Mouse (Mus musculus) limb, embryonic 14.5 days (tissue): ENCODE measurements around the gene Ptgfrn. TPM values are rescaled to one million over a fixed set of nuclear protein-coding genes. Genes with fewer than 3 reads are reported as not detected.

Experiments used
- ATAC-seq: fragments of 200-750 bp; cut with Nextera tagmentation; 2 replicates; pipeline ENCODE4 v1.8.0; 2017; ENCODE audit warnings: low read depth, moderate number of reproducible peaks, moderate TSS enrichment; ENCODE audit not compliant: low FRiP score
- DNase-seq: peaks from one replicate; pipeline ENCODE4 v3.0.0-alpha.2; 2015; ENCODE audit warnings: low spot score
- H3K27ac ChIP-seq: fragments of 300-500 bp; sonication (generic); replicated peaks from 2 replicates; pipeline ENCODE4 v1.5.1; 2014; ENCODE audit warnings: low read depth, mild to moderate bottlenecking, low read length, moderate library complexity, mixed read lengths
- H3K27me3 ChIP-seq: fragments of 300-500 bp; sonication (generic); 2 replicates; pipeline ENCODE4 v1.6.1; 2014; ENCODE audit warnings: low read length, mixed read lengths; ENCODE audit not compliant: control insufficient read depth, insufficient read depth
- H3K36me3 ChIP-seq: fragments of 300-500 bp; sonication (generic); 2 replicates; pipeline ENCODE4 v1.6.1; 2014; ENCODE audit warnings: mild to moderate bottlenecking, low read length, moderate library complexity, mixed read lengths; ENCODE audit not compliant: control insufficient read depth, insufficient read depth
- H3K4me1 ChIP-seq: fragments of 300-500 bp; sonication (generic); 2 replicates; pipeline ENCODE4 v1.6.1; 2014; ENCODE audit warnings: antibody characterized with exemption, low read length, mixed read lengths; ENCODE audit not compliant: control insufficient read depth, insufficient read depth
- H3K4me2 ChIP-seq: fragments of 300-500 bp; sonication (generic); replicated peaks from 2 replicates; pipeline ENCODE4 v1.6.1; 2014; ENCODE audit warnings: low read depth, mild to moderate bottlenecking, low read length, moderate library complexity; ENCODE audit not compliant: severe bottlenecking
- H3K4me3 ChIP-seq: fragments of 300-500 bp; sonication (generic); replicated peaks from 2 replicates; pipeline ENCODE4 v1.5.1; 2014; ENCODE audit warnings: low read length
- H3K9ac ChIP-seq: fragments of 300-500 bp; sonication (generic); 2 replicates; pipeline ENCODE4 v1.6.1; 2014; ENCODE audit warnings: mild to moderate bottlenecking, low read depth, low read length, moderate library complexity; ENCODE audit not compliant: severe bottlenecking
- H3K9me3 ChIP-seq: fragments of 300-500 bp; sonication (generic); 2 replicates; pipeline ENCODE4 v1.6.1; 2016; ENCODE audit warnings: low read length; ENCODE audit not compliant: control insufficient read depth
- POLR2A ChIP-seq: fragments of 200-500 bp; IDR thresholded peaks from 2 replicates; pipeline ENCODE4 v1.8.0; 2012; ENCODE audit warnings: inconsistent platforms, mild to moderate bottlenecking, moderate library complexity, borderline replicate concordance; ENCODE audit not compliant: insufficient read depth, insufficient read length; ENCODE audit errors: extremely low read depth
- WGBS: fragments of 180-500 bp; shearing (Covaris S2); extraction: QIAGEN DNeasy Blood & Tissue Kit; methylation state at CpG from one replicate; pipeline ENCODE4 v1.1.7; 2014; 5-methylcytosine and 5-hydroxymethylcytosine counted together
- polyA plus RNA-seq, 2 experiments: library from polyadenylated mRNA; depleted of rRNA in 1 of 2; stranded (reverse) in 1 of 2; unstranded in 1 of 2; fragments of >200 nt; fragmentation: Nextera tagmentation in 1 of 2; extraction: Ambion mirVana in 1 of 2; gene quantifications; 2 replicates each; pipeline versions ENCODE4 v1.2.1 to v1.2.3; 2012 to 2014

Ptgfrn gene
- polyA plus RNA-seq, 2 experiments: 10.7 to 44.5 TPM

GRCm38 (mm10) chr3:101080925-101081324 is 29.2 kb downstream of the Ptgfrn start:
- no peaks in the 10 kb centered on the region for H3K9me3 ChIP-seq
- 90% methylated on average over 4 of the region's 4 CpGs for WGBS
- DNase-seq (no peak), ATAC-seq (no peak)
- H3K4me2 ChIP-seq: no peak overlapping the region
- H3K36me3 ChIP-seq: peaks cover 26% of the 10 kb centered on the region
- H3K4me1 ChIP-seq: peaks cover 15% of the 10 kb centered on the region; the same call in 1 of the 2 replicates
- no peaks in the 10 kb centered on the region for H3K27me3 ChIP-seq
- no peak overlapping the region for H3K27ac ChIP-seq
- TF ChIP-seq POLR2A: no peak
- H3K4me3 ChIP-seq: no peak overlapping the region
- no peak overlapping the region for H3K9ac ChIP-seq

- peak; percentile 59 for DNase-seq
- no peak for TF ChIP-seq POLR2A
- H3K27ac ChIP-seq: no peak overlapping the region
- ATAC-seq: no peak
- H3K4me1 ChIP-seq: peaks cover 14% of the 10 kb centered on the region; the same call in 1 of the 2 replicates
- peaks cover 30% of the 10 kb centered on the region for H3K36me3 ChIP-seq
- 81% methylated on average over 1 of the region's 1 CpGs for WGBS
- no peaks in the 10 kb centered on the region for H3K27me3 ChIP-seq
- H3K4me3 ChIP-seq: no peak overlapping the region
- no peaks in the 10 kb centered on the region for H3K9me3 ChIP-seq
- H3K4me2 ChIP-seq: no peak overlapping the region
- H3K9ac ChIP-seq: no peak overlapping the region
Measured at GRCm38 (mm10) chr3:101078344-101078743, 31.7 kb downstream of the Ptgfrn start.

GRCm38 (mm10) chr3:101077710-101078100 is 32.4 kb downstream of the Ptgfrn start:
- Histone ChIP-seq H3K9ac (no peak overlapping the region), H3K4me3 (no peak overlapping the region), H3K27me3 (no peaks in the 10 kb centered on the region), H3K36me3 (peaks cover 37% of the 10 kb centered on the region), H3K4me1 (peaks cover 14% of the 10 kb centered on the region; the same call in 1 of the 2 replicates), H3K9me3 (no peaks in the 10 kb centered on the region), H3K4me2 (no peak overlapping the region), H3K27ac (no peak overlapping the region)
- no peak for TF ChIP-seq POLR2A
- no peak for ATAC-seq
- no peak for DNase-seq
- WGBS: 88% methylated on average over 6 of the region's 6 CpGs

GRCm38 (mm10) chr3:101076966-101077709 is 32.9 kb downstream of the Ptgfrn start:
- H3K4me3 ChIP-seq: no peak overlapping the region
- no peak overlapping the region for H3K27ac ChIP-seq
- no peak overlapping the region for H3K9ac ChIP-seq
- peaks cover 42% of the 10 kb centered on the region for H3K36me3 ChIP-seq
- no peak for DNase-seq
- H3K4me2 ChIP-seq: no peak overlapping the region
- WGBS: 91% methylated on average over 25 of the region's 25 CpGs
- no peaks in the 10 kb centered on the region for H3K9me3 ChIP-seq
- H3K27me3 ChIP-seq: no peaks in the 10 kb centered on the region
- no peak for ATAC-seq
- no peak for TF ChIP-seq POLR2A
- peaks cover 14% of the 10 kb centered on the region; the same call in 1 of the 2 replicates for H3K4me1 ChIP-seq

- Histone ChIP-seq H3K27me3 (no peaks in the 10 kb centered on the region), H3K4me3 (no peak overlapping the region), H3K27ac (no peak overlapping the region), H3K9ac (no peak overlapping the region), H3K4me2 (no peak overlapping the region), H3K9me3 (no peaks in the 10 kb centered on the region), H3K36me3 (peaks cover 45% of the 10 kb centered on the region), H3K4me1 (peaks cover 14% of the 10 kb centered on the region)
- 71% methylated on average over 3 of the region's 3 CpGs for WGBS
- DNase-seq (no peak), ATAC-seq (no peak)
- no peak for TF ChIP-seq POLR2A
Measured at GRCm38 (mm10) chr3:101075866-101076265, 34.2 kb downstream of the Ptgfrn start.
